Mouse (Mus musculus): ENCODE data around the gene Dab2ip. TPM values are rescaled to one million over a fixed set of nuclear protein-coding genes. Genes with fewer than 3 reads are reported as not detected.

Gene Dab2ip
- polyA plus RNA-seq, 1 experiment from 2014 or later: 62.4 TPM

DNA sequence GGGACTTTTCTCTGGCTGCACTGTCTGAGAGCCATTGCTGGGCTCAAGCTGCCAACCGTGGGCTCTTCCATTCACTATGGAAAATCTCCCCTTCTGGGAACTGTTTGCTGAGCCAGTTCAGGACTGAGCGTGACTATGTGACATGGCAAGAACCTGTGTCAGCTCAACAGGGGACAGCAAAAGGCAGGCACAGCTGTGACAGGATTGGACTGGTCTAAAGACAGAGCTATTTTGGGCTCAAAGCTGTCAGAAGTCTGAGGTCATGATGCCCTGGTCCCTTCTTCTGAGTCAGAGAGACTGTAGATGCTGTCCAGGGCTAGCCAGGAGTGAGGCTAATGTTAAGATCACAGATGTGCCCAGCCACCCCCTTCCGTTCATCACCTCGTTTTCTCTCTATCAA, 5.7 kb downstream of the Dab2ip start:
- H3K9me3 ChIP-seq (replicated peaks): no peaks in the 10 kb centered on the region

DNA sequence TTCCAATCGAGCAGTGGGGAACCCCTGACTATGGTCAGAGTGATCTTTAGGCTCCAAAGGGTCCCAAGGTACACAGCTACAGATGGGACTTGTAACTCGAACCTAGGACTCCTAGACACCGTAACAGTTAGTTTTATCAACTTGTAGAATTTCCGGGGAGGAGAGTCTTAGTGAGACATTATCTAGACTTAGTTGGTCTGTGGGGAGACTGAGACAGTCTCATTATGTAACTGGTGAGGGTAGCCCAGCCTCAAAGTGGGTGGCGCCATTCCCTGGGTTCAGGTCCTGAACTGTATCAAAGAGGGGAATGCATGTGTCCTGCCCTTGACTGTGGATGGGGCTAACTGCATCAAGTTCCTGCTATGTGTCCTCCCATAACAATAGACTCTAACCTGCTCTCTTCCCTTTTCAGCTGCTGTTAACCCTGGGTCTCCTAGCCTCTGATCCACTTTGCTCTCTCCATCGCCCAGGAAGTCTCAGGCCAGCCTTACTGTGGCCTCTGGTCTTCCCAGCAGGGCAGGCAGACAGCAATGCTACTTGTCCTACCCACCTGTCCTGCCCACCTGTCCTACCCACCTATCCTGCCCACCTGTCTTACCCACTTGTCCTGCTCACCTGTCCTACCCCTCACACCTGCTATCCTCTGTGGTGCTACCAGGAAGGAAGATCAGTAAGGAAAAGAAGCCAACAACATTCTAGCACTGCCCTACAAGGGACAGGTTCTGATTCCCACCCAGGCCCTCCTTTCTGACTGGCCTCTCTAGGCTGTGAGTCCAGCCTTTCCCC, 7.2 kb downstream of the Dab2ip start:
- Histone ChIP-seq H3K4me2 (no peak overlapping the region), H3K4me1 (no peaks in the 10 kb centered on the region), H3K9ac (replicated peaks) (no peak overlapping the region), H3K27me3 (replicated peaks) (no peaks in the 10 kb centered on the region), H3K36me3 (no peaks in the 10 kb centered on the region), H3K27ac (replicated peaks) (no peak overlapping the region), H3K9me3 (replicated peaks) (no peaks in the 10 kb centered on the region), H3K4me3 (replicated peaks) (no peak overlapping the region)
- WGBS: 91% methylated on average over 6 of the region's 6 CpGs
- ATAC-seq (ENCODE audit: low FRiP score): no peak

More for the DNA sequence above, 5.7 kb downstream of the Dab2ip start:
- no peak overlapping the region for H3K9ac ChIP-seq (replicated peaks)
- no peak overlapping the region for H3K4me2 ChIP-seq
- no peaks in the 10 kb centered on the region for H3K27me3 ChIP-seq (replicated peaks)
- no peak overlapping the region for H3K4me3 ChIP-seq (replicated peaks)
- peaks cover 12% of the 10 kb centered on the region for H3K4me1 ChIP-seq
- ATAC-seq (ENCODE audit: low FRiP score): no peak
- H3K27ac ChIP-seq (replicated peaks): no peak overlapping the region
- no peaks in the 10 kb centered on the region for H3K36me3 ChIP-seq
- 81% methylated on average over 4 of the region's 4 CpGs for WGBS

DNA sequence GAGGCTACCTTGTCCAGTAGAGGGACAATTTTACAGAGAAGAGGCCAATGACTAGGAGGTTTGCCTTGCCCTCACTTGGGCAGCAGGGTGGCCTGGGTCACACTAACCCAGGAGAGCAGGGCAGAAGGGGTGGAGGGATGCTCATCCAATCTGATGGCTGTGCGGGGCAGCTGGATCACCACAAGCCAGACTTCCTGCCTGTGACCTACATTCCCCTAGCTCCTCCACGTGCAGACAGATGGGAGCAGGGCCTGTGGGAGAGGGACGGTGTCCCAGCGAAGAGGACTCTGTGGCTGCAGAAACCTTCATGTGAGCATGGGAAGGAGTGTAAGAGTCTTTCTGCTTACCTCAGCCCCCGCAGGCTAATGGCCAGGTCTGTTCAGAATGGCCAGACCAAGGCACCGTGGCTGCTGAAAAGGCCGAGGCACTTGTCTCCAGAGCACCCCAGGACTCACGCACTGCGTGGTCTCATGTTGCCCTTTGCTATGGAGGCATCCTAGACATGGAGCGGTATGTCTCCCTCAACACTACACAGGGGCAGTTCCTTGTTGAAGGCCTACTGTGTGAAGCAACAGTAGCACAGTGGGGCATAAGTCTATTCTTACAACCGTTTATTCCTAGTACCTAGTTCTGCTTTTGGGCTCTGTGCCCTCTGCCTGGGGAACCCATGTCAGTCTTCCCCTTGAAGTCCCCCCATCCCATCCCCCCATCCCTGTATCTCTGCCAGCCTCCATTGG, 9.1 kb downstream of the Dab2ip start:
- Histone ChIP-seq H3K4me1 (no peaks in the 10 kb centered on the region), H3K27me3 (replicated peaks) (no peaks in the 10 kb centered on the region), H3K36me3 (no peaks in the 10 kb centered on the region), H3K9ac (replicated peaks) (no peak overlapping the region), H3K4me3 (replicated peaks) (no peak overlapping the region), H3K9me3 (replicated peaks) (no peaks in the 10 kb centered on the region), H3K27ac (replicated peaks) (no peak overlapping the region), H3K4me2 (no peak overlapping the region)
- ATAC-seq (ENCODE audit: low FRiP score): no peak
- WGBS: 86% methylated on average over 11 of the region's 11 CpGs

DNA sequence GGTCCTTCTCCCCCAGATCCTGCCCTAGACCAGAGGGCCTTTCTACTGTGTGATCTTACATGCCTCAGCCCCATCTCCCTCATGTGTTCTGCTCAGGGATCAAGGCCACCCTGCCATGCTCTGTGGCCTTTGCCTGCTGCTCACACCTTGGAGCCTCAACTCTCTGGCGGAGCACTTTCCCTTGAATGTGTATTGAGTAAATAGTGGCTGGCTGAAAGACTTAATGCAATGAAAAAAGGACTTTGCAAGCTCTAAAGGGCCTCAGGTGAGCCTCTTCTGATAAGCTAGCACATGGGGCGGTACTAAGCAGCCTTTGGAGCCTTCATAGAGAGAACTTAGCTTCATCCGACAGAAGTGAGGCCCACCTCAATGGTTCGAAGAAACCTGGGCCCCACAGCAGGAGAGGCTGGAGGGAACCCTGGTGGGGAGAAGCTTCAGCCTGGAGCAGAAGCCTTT, 9.7 kb downstream of the Dab2ip start:
- H3K9me3 ChIP-seq (replicated peaks): no peaks in the 10 kb centered on the region
- H3K36me3 ChIP-seq: no peaks in the 10 kb centered on the region
- H3K27me3 ChIP-seq (replicated peaks): no peaks in the 10 kb centered on the region
- H3K4me2 ChIP-seq: no peak overlapping the region
- no peak for ATAC-seq (ENCODE audit: low FRiP score)
- no peak overlapping the region for H3K4me3 ChIP-seq (replicated peaks)
- no peak overlapping the region for H3K27ac ChIP-seq (replicated peaks)
- no peaks in the 10 kb centered on the region for H3K4me1 ChIP-seq
- H3K9ac ChIP-seq (replicated peaks): no peak overlapping the region
- WGBS: 93% methylated on average over 4 of the region's 4 CpGs

DNA sequence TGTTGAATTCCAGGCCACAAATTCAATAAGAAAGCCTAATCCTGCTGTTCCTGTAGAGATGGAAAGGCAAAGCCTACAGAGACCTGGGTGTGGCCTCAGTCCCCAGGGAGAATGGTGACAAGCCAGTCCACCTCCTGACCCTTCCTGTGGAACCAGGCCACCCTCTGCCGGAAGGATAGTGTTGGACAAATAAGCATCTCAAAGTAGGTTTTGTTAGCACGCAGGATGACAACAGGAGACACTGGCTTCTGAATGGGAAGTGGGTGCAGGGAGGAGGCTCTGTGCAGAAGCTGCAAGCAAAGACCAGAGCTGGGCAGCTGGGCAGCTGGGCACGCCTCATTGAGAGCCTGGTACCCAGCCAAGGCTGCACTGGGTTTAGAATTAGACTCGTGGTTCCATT, 12.7 kb downstream of the Dab2ip start:
- H3K27ac ChIP-seq (replicated peaks): no peak overlapping the region
- no peak overlapping the region for H3K4me3 ChIP-seq (replicated peaks)
- H3K36me3 ChIP-seq: no peaks in the 10 kb centered on the region
- H3K9ac ChIP-seq (replicated peaks): no peak overlapping the region
- ATAC-seq (ENCODE audit: low FRiP score): no peak
- 78% methylated on average over 4 of the region's 4 CpGs for WGBS
- no peaks in the 10 kb centered on the region for H3K9me3 ChIP-seq (replicated peaks)
- H3K27me3 ChIP-seq (replicated peaks): no peaks in the 10 kb centered on the region
- no peak overlapping the region for H3K4me2 ChIP-seq
- no peaks in the 10 kb centered on the region for H3K4me1 ChIP-seq

DNA sequence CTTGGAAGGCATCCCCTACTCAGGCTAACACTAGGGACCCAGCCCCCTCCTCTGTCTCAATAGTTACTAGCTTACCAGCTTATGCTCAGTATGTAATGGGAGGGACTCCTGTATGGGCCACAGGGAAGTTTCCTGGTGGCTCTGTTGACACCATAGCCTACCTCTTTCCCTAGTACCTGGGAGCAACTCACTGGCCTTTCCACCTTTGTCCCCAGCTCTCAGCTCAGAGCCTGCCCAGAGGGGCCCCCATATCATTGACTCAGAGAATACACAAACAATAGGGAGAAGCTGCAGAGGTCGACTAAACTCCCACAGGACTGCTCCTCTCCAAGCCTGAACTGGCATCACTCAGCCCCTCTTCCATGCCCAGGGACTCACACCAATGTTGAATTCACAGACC, 16.6 kb downstream of the Dab2ip start:
- H3K27me3 ChIP-seq (replicated peaks): peaks cover 4% of the 10 kb centered on the region
- no peak for ATAC-seq (ENCODE audit: low FRiP score)
- no peak overlapping the region for H3K9ac ChIP-seq (replicated peaks)
- WGBS: 68% methylated on average over 1 of the region's 1 CpGs
- no peaks in the 10 kb centered on the region for H3K36me3 ChIP-seq
- no peak overlapping the region for H3K4me3 ChIP-seq (replicated peaks)
- no peak overlapping the region for H3K27ac ChIP-seq (replicated peaks)
- H3K4me2 ChIP-seq: no peak overlapping the region
- H3K9me3 ChIP-seq (replicated peaks): no peaks in the 10 kb centered on the region
- no peaks in the 10 kb centered on the region for H3K4me1 ChIP-seq

DNA sequence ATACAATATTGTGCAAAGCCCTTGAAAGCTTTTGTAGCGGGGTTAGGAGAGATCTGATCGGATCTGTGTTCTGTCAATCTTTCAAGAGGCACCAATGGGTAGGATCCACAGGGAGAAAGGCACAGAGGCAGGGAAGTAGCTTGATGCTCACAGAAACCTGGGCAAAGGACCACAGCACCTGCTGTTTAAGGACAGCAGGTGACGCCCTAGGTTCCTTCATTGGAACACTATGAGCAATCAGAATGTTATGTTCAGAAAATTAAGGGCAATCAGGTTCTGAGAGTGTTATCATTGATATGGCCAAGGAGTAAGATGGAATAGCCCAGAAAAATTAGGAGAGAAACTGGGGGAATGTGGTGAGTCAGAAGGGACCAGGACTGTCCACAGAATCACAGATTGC, 18.6 kb downstream of the Dab2ip start:
- Histone ChIP-seq H3K4me1 (peaks cover 5% of the 10 kb centered on the region), H3K27ac (replicated peaks) (no peak overlapping the region), H3K27me3 (replicated peaks) (peaks cover 24% of the 10 kb centered on the region), H3K9ac (replicated peaks) (no peak overlapping the region), H3K9me3 (replicated peaks) (no peaks in the 10 kb centered on the region), H3K4me3 (replicated peaks) (no peak overlapping the region), H3K4me2 (no peak overlapping the region), H3K36me3 (no peaks in the 10 kb centered on the region)
- ATAC-seq (ENCODE audit: low FRiP score): no peak
- WGBS: 93% methylated on average over 3 of the region's 3 CpGs

DNA sequence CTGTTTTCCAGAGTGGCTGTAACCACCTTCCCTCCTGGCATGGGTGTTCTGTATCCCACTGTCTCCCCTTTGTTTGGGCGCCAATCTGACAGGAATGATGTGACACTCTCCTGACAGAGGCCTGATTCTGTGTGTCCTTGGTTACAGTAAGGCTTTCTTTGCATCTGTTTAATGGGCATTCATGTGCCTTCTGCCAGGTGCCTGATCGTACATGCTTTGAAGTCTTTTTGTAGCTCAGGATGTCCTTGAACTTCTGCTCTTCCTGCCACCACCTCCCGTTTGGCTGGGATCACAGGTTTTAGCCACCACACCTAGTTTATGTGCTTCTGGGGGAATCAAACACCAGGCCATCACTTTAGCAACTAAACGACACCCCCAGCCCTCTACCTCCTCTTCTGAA, 22.0 kb downstream of the Dab2ip start:
- Histone ChIP-seq H3K9ac (replicated peaks) (no peak overlapping the region), H3K4me1 (peaks cover 20% of the 10 kb centered on the region), H3K27me3 (replicated peaks) (peaks cover 54% of the 10 kb centered on the region), H3K27ac (replicated peaks) (no peak overlapping the region), H3K4me3 (replicated peaks) (no peak overlapping the region), H3K36me3 (no peaks in the 10 kb centered on the region), H3K9me3 (replicated peaks) (no peaks in the 10 kb centered on the region), H3K4me2 (no peak overlapping the region)
- no peak for ATAC-seq (ENCODE audit: low FRiP score)
- 66% methylated on average over 4 of the region's 4 CpGs for WGBS

DNA sequence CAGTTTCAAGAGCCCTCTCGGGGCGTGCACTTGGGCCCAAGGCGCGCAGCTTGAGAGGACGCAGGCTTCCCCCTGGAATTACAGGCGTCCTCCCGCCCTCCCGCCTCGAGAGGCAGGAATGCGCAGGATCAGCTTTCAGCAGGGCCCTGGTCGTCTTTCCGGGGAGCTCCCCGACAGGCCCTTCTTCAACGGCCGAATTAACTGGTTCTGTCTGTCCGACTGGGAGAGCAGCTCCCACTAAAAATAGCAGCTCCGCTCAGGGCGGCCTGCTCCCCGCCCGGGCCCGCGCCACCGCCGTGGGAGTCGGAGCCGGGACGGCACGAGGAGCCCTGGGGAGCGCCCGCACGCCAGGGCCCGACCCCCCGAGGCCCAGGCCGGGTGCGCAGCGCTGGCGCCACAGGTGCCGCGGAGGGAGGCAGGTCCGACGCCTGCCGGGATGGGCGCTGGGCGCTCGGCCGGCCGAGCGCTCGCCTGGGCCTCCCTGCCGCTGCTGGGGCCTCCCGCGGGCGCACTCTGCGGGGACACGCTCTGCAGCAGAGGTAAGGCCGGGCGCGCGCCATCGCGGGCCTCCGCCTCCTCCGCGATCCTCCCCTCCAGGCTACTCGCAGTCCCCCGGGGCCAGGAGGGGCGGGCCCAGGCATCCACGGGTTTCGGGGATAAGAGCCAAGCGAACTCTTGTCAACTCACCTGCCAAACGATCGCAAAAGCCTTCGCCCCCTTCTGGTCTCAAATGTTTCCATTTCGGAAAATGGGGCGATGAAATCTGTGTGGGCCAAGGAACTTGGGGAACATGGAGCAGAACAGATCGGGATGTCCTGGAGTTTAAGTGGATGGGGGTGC, 23.7 kb downstream of the Dab2ip start:
- Histone ChIP-seq H3K27me3 (replicated peaks) (peaks cover 54% of the 10 kb centered on the region), H3K9me3 (replicated peaks) (no peaks in the 10 kb centered on the region), H3K4me3 (replicated peaks) (peak overlapping the region; percentile 46), H3K9ac (replicated peaks) (peak overlapping the region; percentile 51), H3K4me2 (peak overlapping the region; percentile 98), H3K27ac (replicated peaks) (no peak overlapping the region), H3K36me3 (no peaks in the 10 kb centered on the region), H3K4me1 (peaks cover 20% of the 10 kb centered on the region)
- peak; percentile 39; the same call in 1 of the 2 replicates for ATAC-seq (ENCODE audit: low FRiP score)
- 1% methylated on average over 70 of the region's 76 CpGs for WGBS

DNA sequence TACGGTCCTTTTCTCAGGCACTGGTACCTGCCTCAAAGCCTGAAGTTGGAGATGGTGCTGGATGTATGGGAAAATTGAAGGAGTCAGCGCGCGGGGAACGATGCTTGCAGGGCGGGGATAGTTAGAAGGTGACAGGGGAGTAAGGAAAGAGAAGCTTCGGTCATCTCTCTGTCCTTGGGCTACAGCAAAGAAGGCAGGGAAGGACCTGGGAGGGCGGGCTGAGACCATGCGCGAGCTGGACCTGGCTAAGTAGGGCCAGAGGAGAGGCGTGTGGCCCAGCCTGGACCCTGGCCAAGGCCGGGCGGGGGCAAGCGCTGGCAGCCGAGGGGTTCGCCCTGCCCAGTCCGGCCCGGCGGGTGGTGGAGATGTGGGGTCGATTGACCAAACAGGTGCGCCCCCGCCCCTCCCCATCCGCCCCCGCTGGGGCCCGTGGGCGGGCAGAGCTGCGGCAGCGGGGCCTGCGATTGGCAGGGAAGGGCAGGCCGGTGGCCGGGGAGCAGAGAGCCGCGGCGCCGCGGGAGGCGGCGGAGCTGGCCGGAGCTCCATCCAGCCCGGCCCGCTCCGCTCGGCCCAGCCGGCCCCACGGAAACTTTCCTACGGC, 24.4 kb downstream of the Dab2ip start:
- ATAC-seq (ENCODE audit: low FRiP score): peak; percentile 54
- H3K27ac ChIP-seq (replicated peaks): no peak overlapping the region
- peak overlapping the region; percentile 98 for H3K4me2 ChIP-seq
- WGBS: under 1% methylated on average over 39 of the region's 46 CpGs
- H3K4me1 ChIP-seq: peaks cover 24% of the 10 kb centered on the region
- peaks cover 54% of the 10 kb centered on the region for H3K27me3 ChIP-seq (replicated peaks)
- H3K36me3 ChIP-seq: no peaks in the 10 kb centered on the region
- H3K4me3 ChIP-seq (replicated peaks): peak overlapping the region; percentile 46
- peak overlapping the region; percentile 51 for H3K9ac ChIP-seq (replicated peaks)
- no peaks in the 10 kb centered on the region for H3K9me3 ChIP-seq (replicated peaks)

DNA sequence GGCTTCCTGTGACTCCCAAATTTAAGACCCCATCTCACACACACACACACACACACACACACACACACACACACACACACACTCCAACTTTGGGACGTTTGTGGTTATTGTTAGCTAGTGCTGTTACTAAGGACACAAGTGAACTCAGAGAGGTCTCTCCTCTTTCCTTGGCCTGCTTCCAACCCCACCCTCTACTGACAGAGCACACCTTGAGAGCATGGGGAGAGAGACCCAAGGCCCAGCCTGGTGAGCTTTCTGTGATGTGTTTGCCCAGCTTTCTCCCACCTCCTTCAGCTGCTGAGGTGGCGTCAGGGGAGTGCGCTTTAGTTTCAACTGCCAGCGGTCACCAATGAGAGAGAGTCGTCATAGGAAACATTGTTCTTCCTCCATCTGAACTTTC, 25.3 kb downstream of the Dab2ip start:
- peak overlapping the region; percentile 98; the same call in 1 of the 2 replicates for H3K4me2 ChIP-seq
- no peak overlapping the region for H3K4me3 ChIP-seq (replicated peaks)
- no peak overlapping the region for H3K27ac ChIP-seq (replicated peaks)
- no peak overlapping the region for H3K9ac ChIP-seq (replicated peaks)
- H3K36me3 ChIP-seq: no peaks in the 10 kb centered on the region
- 61% methylated on average over 5 of the region's 5 CpGs for WGBS
- H3K9me3 ChIP-seq (replicated peaks): no peaks in the 10 kb centered on the region
- no peak for ATAC-seq (ENCODE audit: low FRiP score)
- H3K27me3 ChIP-seq (replicated peaks): peaks cover 54% of the 10 kb centered on the region
- H3K4me1 ChIP-seq: peaks cover 32% of the 10 kb centered on the region
